ENCODE assay signal across 16 mouse cellular contexts in the genomic region with DNA sequence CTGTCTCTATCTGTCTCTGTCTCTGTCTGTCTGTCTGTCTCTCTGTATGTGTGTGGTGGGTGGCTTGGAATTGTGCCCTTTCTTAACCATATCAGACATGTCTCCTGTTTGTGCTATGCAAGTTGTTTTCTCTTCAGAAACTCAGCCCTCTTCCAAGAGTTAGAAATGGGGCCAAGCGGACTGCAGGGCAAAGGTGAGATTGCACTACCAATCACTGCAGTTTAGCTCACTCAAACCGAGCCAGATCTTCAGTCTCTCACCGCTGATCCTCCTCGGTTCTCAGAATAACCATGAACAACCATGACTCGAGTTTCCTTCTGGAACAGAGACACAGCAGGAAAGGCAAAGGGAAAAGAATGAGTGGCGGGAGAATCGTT.
DNase-seq lines count a peak whose midpoint lies in the region; ATAC-seq and TF ChIP-seq lines count a peak whose summit lies in the region.
"Had no signal": no experiment of that assay in that cellular context is flagged by ENCODE, and none has a peak within 500 bp of the region (broad histone marks: within the 10 kb centered on the region; RNA-seq: fewer than 3 reads in every experiment).

No protein-coding gene starts in this region.

- peak overlapping the region; percentile 55 for H3K27ac ChIP-seq in intestine, embryonic 16.5 days (ENCODE audit: low read length)
- peak overlapping the region; percentile 5; the same call in 1 of the 2 replicates for H3K27ac ChIP-seq in small intestine, adult 2 months (ENCODE audit: insufficient read depth, low read depth, low read length)
- H3K27ac ChIP-seq: embryonic facial prominence, embryonic 12.5 days; heart, embryonic 13.5 days; hindbrain, embryonic 14.5 days; limb, embryonic 15.5 days had no signal

- no peaks in the 10 kb centered on the region for H3K9me3 ChIP-seq in intestine, embryonic 16.5 days (ENCODE audit: control insufficient read depth, low read length)
- H3K9me3 ChIP-seq: embryonic facial prominence, embryonic 12.5 days; heart, embryonic 13.5 days; limb, embryonic 15.5 days had no signal

- TF ChIP-seq CTCF in small intestine, adult 2 months (IDR thresholded peaks at IDR 0.05; ENCODE audit: extremely low read depth, insufficient read length, insufficient replicate concordance, low read depth, low read length): no peak

- no peak overlapping the region for H3K4me2 ChIP-seq in intestine, embryonic 16.5 days (ENCODE audit: low read depth, low read length)
- H3K4me2 ChIP-seq: embryonic facial prominence, embryonic 12.5 days; heart, embryonic 13.5 days; hindbrain, embryonic 14.5 days; limb, embryonic 15.5 days; midbrain, embryonic 11.5 days had no signal

- H3K4me1 ChIP-seq in intestine, embryonic 16.5 days (ENCODE audit: control insufficient read depth, insufficient read depth, low read length): 0 out of 2 replicates have a peak, but pooled peaks cover 2% of the 10 kb centered on the region
- H3K4me1 ChIP-seq in small intestine, adult 2 months (ENCODE audit: control insufficient read depth, insufficient read depth, insufficient read length, low read length): no peaks in the 10 kb centered on the region

- peak; percentile 33 to 52 for DNase-seq in heart, adult 18-20 months
- no peak for DNase-seq in heart, postnatal 25 days (ENCODE audit: low spot score)
- peak; percentile 48 to 50 for DNase-seq in kidney, postnatal 25 days
- no peak for DNase-seq in cerebellum, postnatal 10 days
- DNase-seq in urinary bladder, postnatal 25 days (ENCODE audit: low spot score): no peak
- no peak for DNase-seq in layer of hippocampus, adult 9-11 months
- DNase-seq: cerebellum, adult 8-10 months; thymus, adult 18-20 months had no signal

- WGBS in intestine, embryonic 16.5 days: 32% methylated on average over 7 of the region's 7 CpGs
- 20% methylated on average over 7 of the region's 7 CpGs for WGBS in small intestine, adult 2 months

- no peaks in the 10 kb centered on the region for H3K36me3 ChIP-seq in intestine, embryonic 16.5 days (ENCODE audit: control insufficient read depth, insufficient read depth, low read length)
- no peaks in the 10 kb centered on the region for H3K36me3 ChIP-seq in small intestine, adult 2 months (ENCODE audit: control insufficient read depth, insufficient read depth, low read length)
- H3K36me3 ChIP-seq: embryonic facial prominence, embryonic 12.5 days; heart, embryonic 13.5 days; limb, embryonic 15.5 days had no signal

- H3K4me3 ChIP-seq in intestine, embryonic 16.5 days (ENCODE audit: low read length): no peak overlapping the region
- H3K4me3 ChIP-seq in small intestine, adult 2 months (ENCODE audit: low read depth, low read length): no peak overlapping the region
- H3K4me3 ChIP-seq: embryonic facial prominence, embryonic 12.5 days; heart, embryonic 13.5 days; limb, embryonic 15.5 days had no signal

- intact Hi-C loops in heart, postnatal 25 days (cut with DNase I): loop anchor here (10.0 kb wide), 1 partner anchor 258 kb away; no protein-coding TSS in a partner anchor

- H3K27me3 ChIP-seq in intestine, embryonic 16.5 days (replicated peaks; ENCODE audit: control insufficient read depth, insufficient read depth, low read length): no peaks in the 10 kb centered on the region
- H3K27me3 ChIP-seq in small intestine, adult 2 months (ENCODE audit: control insufficient read depth, insufficient read depth, low read length): no peaks in the 10 kb centered on the region
- H3K27me3 ChIP-seq: embryonic facial prominence, embryonic 12.5 days; limb, embryonic 15.5 days had no signal

- H3K9ac ChIP-seq in intestine, embryonic 16.5 days (ENCODE audit: low read depth, low read length): no peak overlapping the region
- H3K9ac ChIP-seq: embryonic facial prominence, embryonic 12.5 days; heart, embryonic 13.5 days; hindbrain, embryonic 14.5 days; limb, embryonic 15.5 days had no signal

- ATAC-seq in intestine, embryonic 16.5 days: no peak
- ATAC-seq: forebrain, embryonic 16.5 days had no signal

- TF ChIP-seq POLR2A in small intestine, adult 2 months (IDR thresholded peaks at IDR 0.05; ENCODE audit: low read depth, low read length): no peak

Comparison
In these comparisons a context has a peak if more than half of its experiments do, and no peak if none do; other contexts are left out.
1. DNase-seq: peak in heart, adult 18-20 months (2 of 2) and kidney, postnatal 25 days (2 of 2); none in heart, postnatal 25 days (single experiment), cerebellum, postnatal 10 days (0 of 2), urinary bladder, postnatal 25 days (single experiment) and layer of hippocampus, adult 9-11 months (single experiment).